Mouse (Mus musculus): ENCODE data around the gene Klrb1c.
A peak's percentile ranks its signal among the peaks of the same experiment; 100 is the strongest.
"Not testable (repeated sequence)": the region's sequence is repeated elsewhere in the genome, so short reads cannot be mapped to it uniquely, and the experiment has no call there.

The Klrb1c gene

DNA sequence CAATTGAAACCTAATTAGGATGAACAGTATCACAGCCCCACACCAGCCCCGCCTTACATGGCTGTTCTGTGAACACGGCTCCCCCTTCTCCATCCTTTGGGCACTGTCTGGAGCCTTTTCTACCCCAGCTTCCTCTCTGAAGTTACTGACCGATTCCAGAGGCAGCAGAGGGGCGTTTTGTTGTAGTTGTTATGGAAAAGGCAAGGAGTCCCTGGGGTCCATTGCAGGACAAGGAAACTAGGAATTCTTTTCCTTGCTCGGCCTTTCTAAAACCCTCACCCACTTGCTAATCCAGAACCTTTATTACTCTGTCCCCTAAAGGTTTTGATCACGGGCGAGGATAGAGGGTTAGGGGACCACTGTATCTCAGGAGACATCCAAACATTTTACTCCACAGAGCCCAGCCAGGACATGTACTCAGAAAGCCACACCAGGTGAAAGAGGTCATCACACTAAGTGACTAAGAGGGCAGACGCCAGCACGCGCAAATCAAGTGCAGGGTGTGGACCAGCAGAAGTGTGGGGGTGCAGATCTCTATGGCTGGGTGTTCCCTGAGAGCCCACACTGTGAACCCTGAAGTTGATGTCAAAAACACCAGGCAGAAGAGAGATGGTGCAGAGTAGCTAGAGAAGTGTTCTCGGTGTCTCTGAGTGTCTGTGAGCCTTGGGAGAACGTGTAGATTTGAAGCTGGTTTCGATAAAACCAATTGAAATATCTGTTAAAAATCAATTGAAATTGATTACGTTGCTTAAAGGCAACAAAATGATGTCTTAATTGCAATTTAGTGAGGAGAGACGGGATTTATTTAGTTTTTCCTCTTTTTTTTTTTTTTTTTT is 9.1 kb upstream of the Klrb1c start:
- DNase-seq (ENCODE audit: low spot score) = no peak

GRCm38 (mm10) chr6:128797185-128797905 is 8.3 kb upstream of the Klrb1c start:
- no peak for DNase-seq (ENCODE audit: low spot score)

- DNase-seq (ENCODE audit: low spot score) = no peak
These were observed 7.4 kb upstream of the Klrb1c start for GRCm38 (mm10) chr6:128796321-128796955.

GRCm38 (mm10) chr6:128793734-128794133 is 4.7 kb upstream of the Klrb1c start:
- no peak for DNase-seq (ENCODE audit: low spot score)

GRCm38 (mm10) chr6:128790491-128790994 is 1.5 kb upstream of the Klrb1c start:
- DNase-seq (ENCODE audit: low spot score) = not testable (repeated sequence)

DNA sequence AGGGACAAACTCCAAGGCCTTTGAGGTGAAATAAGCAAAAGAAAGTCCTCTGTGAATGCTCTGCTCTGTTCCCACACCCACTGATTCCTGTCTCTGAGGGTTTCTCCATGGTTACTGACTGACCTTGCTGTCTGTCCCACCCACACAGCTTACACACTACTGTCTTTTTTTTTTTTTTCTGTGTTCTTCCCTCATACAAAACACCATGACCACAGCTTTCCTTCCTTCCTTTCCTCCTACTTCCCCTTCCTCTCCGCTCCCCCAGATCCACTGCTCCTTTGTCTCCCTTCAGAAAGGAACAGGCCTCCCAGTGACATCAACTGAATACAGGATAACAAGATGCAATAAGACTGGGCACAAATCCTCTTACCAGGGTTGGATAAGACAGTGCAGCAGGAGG is 498 bp downstream of the Klrb1c start:
- no peak for DNase-seq (ENCODE audit: low spot score)

DNA sequence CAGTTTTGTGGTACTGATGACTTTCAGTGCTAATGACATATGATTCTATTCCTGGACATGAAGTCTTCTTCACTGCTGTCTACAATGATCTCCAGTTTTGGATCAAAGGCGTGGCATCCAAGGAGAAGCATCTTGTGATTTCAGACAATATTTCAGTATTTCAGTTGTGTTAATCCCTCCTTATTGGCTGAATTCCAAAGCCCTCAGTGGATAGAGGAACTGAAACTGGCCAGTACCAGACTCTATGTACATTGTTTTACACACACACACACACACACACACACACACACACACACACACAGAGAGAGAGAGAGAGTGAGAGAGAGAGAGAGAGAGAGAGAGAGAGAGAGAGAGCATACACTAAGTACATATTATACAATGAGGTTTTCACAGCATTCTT is 2.6 kb downstream of the Klrb1c start:
- not testable (repeated sequence) for DNase-seq (ENCODE audit: low spot score)

DNA sequence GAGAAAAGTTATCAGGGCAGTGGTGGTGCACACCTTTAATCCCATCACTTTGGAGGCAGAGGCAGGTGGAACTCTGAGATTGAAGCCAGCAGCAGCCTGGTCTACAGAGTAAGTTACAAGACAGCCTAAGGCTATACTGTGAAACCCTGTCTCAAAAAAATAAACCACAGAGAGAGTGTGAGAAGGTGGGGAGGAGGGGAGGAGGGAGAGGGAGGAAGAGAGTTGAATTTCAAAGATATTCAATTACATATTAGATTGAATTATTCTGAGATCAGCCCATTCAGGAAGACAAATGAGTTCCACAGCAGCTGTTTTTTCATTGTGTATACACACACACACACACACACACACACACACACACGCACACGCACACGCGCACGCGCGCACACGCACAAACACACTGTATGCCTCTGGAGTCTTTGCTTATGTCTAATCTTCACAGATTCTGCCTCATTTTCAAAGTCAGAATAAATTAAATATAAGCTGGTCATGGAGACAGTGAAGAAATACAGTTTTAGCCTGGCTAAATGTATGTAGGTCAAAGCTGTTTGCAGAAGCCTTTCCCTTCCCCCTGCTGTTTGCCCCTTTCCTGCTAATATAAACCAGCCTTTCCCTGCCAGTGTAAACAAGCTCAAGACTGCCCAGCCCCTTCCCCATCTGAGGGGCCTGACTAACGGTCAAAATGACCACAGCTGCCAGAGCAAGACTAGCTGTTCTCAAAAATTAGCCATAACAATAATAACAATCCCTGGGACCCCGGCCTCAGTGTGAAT is 19.3 kb downstream of the Klrb1c start:
- DNase-seq (ENCODE audit: low spot score) = no peak

DNA sequence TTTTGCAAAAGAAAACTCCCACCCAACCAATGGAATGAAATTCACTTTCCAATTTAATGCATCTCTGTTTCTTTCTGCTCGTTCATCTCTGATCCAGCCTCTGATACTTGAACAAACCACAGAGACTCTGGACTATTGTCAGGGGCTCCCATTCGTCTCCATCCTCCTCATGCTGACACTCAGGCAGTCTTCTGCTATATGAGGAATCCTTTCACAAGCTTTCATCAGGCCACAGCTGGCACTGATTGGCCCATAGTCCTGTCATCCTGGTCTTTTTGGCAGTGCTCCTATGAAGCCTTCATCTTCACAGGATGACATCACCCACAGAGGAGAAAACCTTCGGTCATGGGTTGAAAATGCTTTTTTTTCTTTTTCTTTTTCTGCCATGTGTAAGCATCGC is 21.0 kb downstream of the Klrb1c start:
- DNase-seq (ENCODE audit: low spot score) = no peak

GRCm38 (mm10) chr6:128766486-128767254 is 22.3 kb downstream of the Klrb1c start:
- DNase-seq (ENCODE audit: low spot score) = not testable (repeated sequence)

DNA sequence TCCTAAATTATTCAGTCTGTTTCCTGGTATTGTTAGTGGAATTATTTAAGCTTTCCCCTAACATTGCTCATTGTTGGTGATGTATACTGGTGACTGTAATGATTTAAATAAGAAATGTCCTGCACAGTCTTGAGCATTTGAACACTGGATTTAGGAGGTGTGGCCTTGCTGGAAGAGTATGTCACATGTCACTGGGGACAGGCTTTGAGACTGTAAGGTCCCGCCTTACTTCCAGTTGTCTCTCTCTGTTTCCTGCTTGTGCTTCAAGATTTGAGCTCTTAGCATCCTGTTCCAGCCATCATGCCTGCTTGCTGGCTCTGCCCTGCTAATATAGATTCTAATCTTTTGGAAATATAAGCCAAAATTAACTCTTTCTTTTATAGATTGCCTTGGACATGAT is 23.8 kb downstream of the Klrb1c start:
- no peak for DNase-seq (ENCODE audit: low spot score)

DNA sequence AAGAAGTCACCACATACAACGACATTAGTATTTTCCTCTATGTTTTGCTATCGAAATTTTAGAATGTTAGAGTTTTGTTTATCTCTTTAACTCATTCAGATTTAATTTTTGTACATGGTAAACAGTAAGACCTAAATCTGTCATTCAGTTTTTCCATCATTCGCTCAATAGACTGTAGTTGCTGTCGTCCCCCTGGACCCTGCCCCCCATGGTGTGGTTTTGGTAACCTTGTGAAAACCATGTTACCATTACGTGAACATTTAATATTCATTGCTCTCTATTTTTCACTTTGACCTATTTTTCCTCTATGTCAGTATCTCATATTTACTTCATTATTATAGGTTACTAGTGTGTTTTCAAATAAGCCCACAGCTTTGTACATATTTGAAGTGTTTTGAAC is 24.4 kb downstream of the Klrb1c start:
- no peak for DNase-seq (ENCODE audit: low spot score)

GRCm38 (mm10) chr6:128763736-128764523 is 25.1 kb downstream of the Klrb1c start:
- DNase-seq (ENCODE audit: low spot score) = peak; percentile 83

DNA sequence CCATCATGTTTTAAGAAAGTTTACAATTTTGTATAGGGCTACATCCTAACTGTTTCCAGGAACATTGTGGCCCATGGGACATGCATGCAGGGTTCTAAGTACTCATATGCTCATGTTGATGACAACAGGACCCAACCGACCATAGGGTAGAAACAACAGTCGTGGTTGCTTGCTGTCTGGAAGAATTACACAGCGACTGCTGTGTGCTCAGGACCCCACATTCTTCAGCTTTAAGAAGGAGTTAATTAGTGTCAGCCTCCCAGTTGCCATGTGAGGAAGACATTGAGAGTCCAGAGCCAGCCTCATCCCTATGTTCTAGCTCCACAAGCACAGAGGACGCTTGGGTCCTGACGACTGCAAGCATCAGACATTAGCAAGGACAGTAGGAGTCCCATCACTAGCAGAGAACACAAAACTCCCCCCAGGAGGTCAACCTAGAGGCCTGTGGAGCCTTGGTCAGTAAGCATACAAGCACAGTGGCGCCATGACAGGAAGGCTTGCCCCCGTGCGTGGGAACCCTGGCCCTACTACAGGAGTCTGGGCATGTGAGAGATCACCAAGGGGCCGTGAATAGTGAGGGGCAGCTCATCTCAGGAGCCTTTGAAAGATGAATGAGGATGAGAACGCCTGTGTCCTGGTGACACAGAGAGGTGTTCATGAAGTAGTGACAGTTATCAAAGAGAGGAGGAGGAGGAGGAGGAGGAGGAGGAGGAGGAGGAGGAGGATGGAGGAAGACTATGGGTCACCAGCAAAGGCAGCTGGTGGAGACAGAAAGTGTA is 25.9 kb downstream of the Klrb1c start:
- DNase-seq (ENCODE audit: low spot score) = not testable (repeated sequence)

DNA sequence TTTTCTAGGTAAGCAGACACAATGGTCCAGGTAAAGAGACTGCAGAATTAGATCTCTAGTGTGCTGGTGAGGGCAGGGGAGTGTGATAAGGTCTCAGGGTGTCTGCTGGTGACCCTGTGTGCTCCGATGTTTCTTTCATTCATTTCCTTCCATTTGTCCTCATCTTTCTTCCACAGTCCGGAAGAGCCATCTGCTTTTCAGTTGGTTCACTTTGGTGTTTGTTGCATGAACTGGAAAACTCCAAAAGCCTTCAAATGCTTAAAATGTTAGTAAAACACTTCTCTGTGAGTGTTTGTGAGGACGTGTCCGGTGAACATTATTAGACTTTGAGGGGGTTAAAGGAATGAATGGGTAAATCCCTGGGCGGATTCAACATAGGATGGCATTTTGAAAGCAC is 27.9 kb downstream of the Klrb1c start:
- no peak for DNase-seq (ENCODE audit: low spot score)

GRCm38 (mm10) chr6:128760416-128761143 is 28.4 kb downstream of the Klrb1c start:
- peak; percentile 94 for DNase-seq (ENCODE audit: low spot score)

GRCm38 (mm10) chr6:128760016-128760415 is 29.0 kb downstream of the Klrb1c start:
- peak; percentile 96 for DNase-seq (ENCODE audit: low spot score)

GRCm38 (mm10) chr6:128759221-128759950 is 29.6 kb downstream of the Klrb1c start:
- no peak for DNase-seq (ENCODE audit: low spot score)

Data from ovary, postnatal 10 days (tissue).